Comparison of ENCODE assay signal across 8 mouse cellular contexts in the genomic region with DNA sequence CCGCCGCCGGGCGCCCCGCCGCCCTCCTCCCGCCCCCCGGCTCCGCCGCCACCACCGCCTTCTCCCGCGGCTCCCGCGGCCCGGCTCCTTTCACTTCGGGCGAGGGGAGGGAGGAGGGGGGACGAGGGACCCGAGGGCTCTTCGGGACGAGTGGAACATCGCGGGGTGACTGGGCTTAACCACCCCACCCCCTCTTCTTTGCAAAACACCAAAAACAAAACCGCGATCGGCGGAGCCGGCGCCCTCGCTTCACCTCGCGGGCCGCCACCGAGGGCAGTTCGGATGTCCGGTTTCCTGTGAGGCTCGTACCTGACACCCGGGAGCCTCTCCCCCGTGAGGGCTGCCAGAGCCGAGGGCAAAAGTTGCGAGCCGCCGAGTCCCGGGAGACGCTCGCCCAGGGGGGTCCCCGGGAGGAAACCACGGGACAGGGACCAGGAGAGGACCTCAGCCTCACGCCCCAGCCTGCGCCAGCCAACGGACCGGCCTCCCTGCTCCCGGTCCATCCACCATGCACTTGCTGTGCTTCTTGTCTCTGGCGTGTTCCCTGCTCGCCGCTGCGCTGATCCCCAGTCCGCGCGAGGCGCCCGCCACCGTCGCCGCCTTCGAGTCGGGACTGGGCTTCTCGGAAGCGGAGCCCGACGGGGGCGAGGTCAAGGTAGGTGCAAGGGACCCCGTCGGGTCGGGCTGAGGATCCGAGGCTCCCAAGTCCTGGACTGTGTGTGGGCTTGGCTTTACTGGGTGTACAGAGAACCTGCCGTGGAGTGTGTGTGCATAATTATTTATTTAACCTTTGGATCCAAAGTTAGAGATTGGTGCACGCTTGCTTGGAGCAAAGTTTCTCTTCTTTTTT. TPM values are rescaled to one million over a fixed set of nuclear protein-coding genes. Genes with fewer than 3 reads are reported as not detected.
A peak's percentile ranks its signal among the peaks of the same experiment; 100 is the strongest.
DNase-seq lines count a peak whose midpoint lies in the region; ATAC-seq and TF ChIP-seq lines count a peak whose summit lies in the region.

Gene Vegfc (plus strand): TSS at position 336 of the 850 bp plus-strand sequence.

- peak; percentile 14 to 49 for DNase-seq in left cerebral cortex, adult 18-20 months (ENCODE audit: low spot score in 2 of 2)
- DNase-seq in left cerebral cortex, adult 11 months (ENCODE audit: low spot score): no peak
- DNase-seq in embryonic facial prominence, embryonic 11.5 days (ENCODE audit: low spot score): peak; percentile 65
- peak; percentile 41 for DNase-seq in heart, adult 8-10 months (ENCODE audit: low spot score)

- WGBS in embryonic facial prominence, embryonic 11.5 days: 0% methylated on average over 59 of the region's 79 CpGs
- under 1% methylated on average over 55 of the region's 79 CpGs for WGBS in kidney, embryonic 15.5 days
- under 1% methylated on average over 78 of the region's 79 CpGs for WGBS in liver, embryonic 16.5 days (ENCODE audit: insufficient replicate concordance)
- WGBS in neural tube, embryonic 12.5 days: under 1% methylated on average over 69 of the region's 79 CpGs

- peak within 1 kb of the TSS; percentile 73 for H3K4me3 ChIP-seq in embryonic facial prominence, embryonic 11.5 days (ENCODE audit: low read depth, low read length)
- H3K4me3 ChIP-seq in kidney, embryonic 15.5 days (replicated peaks): peak within 1 kb of the TSS; percentile 67
- H3K4me3 ChIP-seq in liver, embryonic 16.5 days (ENCODE audit: low read depth, low read length): peak within 1 kb of the TSS; percentile 65
- H3K4me3 ChIP-seq in neural tube, embryonic 12.5 days: peak within 1 kb of the TSS; percentile 73
- H3K4me3 ChIP-seq in testis, adult 2 months (ENCODE audit: control insufficient read depth, low read depth, low read length): peak within 1 kb of the TSS; percentile 64

- TF ChIP-seq POLR2A in testis, adult 2 months (IDR thresholded peaks at IDR 0.05; ENCODE audit: control insufficient read depth, low read depth, low read length): no peak

- no peak for TF ChIP-seq CTCF in testis, adult 2 months (IDR thresholded peaks at IDR 0.05; ENCODE audit: control insufficient read depth, insufficient read depth, insufficient replicate concordance, low read depth, low read length)

- H3K9me3 ChIP-seq in embryonic facial prominence, embryonic 11.5 days (replicated peaks; ENCODE audit: control insufficient read depth, low read length): no peaks in the 10 kb centered on the region
- no peaks in the 10 kb centered on the region for H3K9me3 ChIP-seq in kidney, embryonic 15.5 days (replicated peaks)
- H3K9me3 ChIP-seq in liver, embryonic 16.5 days (replicated peaks; ENCODE audit: control insufficient read depth, low read length): no peaks in the 10 kb centered on the region
- no peaks in the 10 kb centered on the region for H3K9me3 ChIP-seq in neural tube, embryonic 12.5 days

- H3K9ac ChIP-seq in embryonic facial prominence, embryonic 11.5 days (replicated peaks; ENCODE audit: low read length): peak within 1 kb of the TSS; percentile 70
- H3K9ac ChIP-seq in kidney, embryonic 15.5 days: peak within 1 kb of the TSS; percentile 72
- peak within 1 kb of the TSS; percentile 59 for H3K9ac ChIP-seq in liver, embryonic 16.5 days (ENCODE audit: low read depth, low read length)
- peak within 1 kb of the TSS; percentile 75 for H3K9ac ChIP-seq in neural tube, embryonic 12.5 days

- H3K4me1 ChIP-seq in embryonic facial prominence, embryonic 11.5 days (ENCODE audit: control insufficient read depth, insufficient read depth, low read length): no peaks in the 10 kb centered on the region; the same call in 1 of the 2 replicates
- peaks cover 19% of the 10 kb centered on the region for H3K4me1 ChIP-seq in kidney, embryonic 15.5 days
- H3K4me1 ChIP-seq in liver, embryonic 16.5 days (ENCODE audit: control insufficient read depth, low read depth, low read length): no peaks in the 10 kb centered on the region
- peaks cover 4% of the 10 kb centered on the region; the same call in 1 of the 2 replicates for H3K4me1 ChIP-seq in neural tube, embryonic 12.5 days
- H3K4me1 ChIP-seq in testis, adult 2 months (ENCODE audit: control insufficient read depth, insufficient read depth, low read length): peaks cover 6% of the 10 kb centered on the region

- H3K27ac ChIP-seq in embryonic facial prominence, embryonic 11.5 days (replicated peaks; ENCODE audit: low read depth, low read length): peak within 1 kb of the TSS; percentile 60
- H3K27ac ChIP-seq in kidney, embryonic 15.5 days: peak within 1 kb of the TSS; percentile 62
- H3K27ac ChIP-seq in liver, embryonic 16.5 days (ENCODE audit: low read length): peak within 1 kb of the TSS; percentile 86
- peak within 1 kb of the TSS; percentile 57; the same call in 1 of the 2 replicates for H3K27ac ChIP-seq in neural tube, embryonic 12.5 days
- no peak within 1 kb of the TSS for H3K27ac ChIP-seq in testis, adult 2 months (ENCODE audit: control insufficient read depth, insufficient read depth, low read depth, low read length)

- H3K36me3 ChIP-seq in embryonic facial prominence, embryonic 11.5 days (replicated peaks; ENCODE audit: control insufficient read depth, insufficient read depth, low read depth, low read length): no peaks in the 10 kb centered on the region
- no peaks in the 10 kb centered on the region for H3K36me3 ChIP-seq in kidney, embryonic 15.5 days
- no peaks in the 10 kb centered on the region for H3K36me3 ChIP-seq in liver, embryonic 16.5 days (ENCODE audit: control insufficient read depth, insufficient read depth)
- H3K36me3 ChIP-seq in neural tube, embryonic 12.5 days: no peaks in the 10 kb centered on the region
- H3K36me3 ChIP-seq in testis, adult 2 months (ENCODE audit: control insufficient read depth, insufficient read depth, low read length): no peaks in the 10 kb centered on the region

- ATAC-seq in embryonic facial prominence, embryonic 11.5 days (replicated peaks; ENCODE audit: insufficient number of reproducible peaks, low FRiP score, low TSS enrichment, low read depth): peak; percentile 82
- ATAC-seq in kidney, embryonic 15.5 days (replicated peaks; ENCODE audit: low FRiP score): peak; percentile 79
- peak; percentile 74 for ATAC-seq in liver, embryonic 16.5 days (ENCODE audit: low read depth)
- peak; percentile 86 for ATAC-seq in neural tube, embryonic 12.5 days (ENCODE audit: low FRiP score, low read depth)

- H3K4me2 ChIP-seq in embryonic facial prominence, embryonic 11.5 days (ENCODE audit: low read depth, low read length): peak within 1 kb of the TSS; percentile 81
- peak within 1 kb of the TSS; percentile 85 for H3K4me2 ChIP-seq in kidney, embryonic 15.5 days
- H3K4me2 ChIP-seq in liver, embryonic 16.5 days (ENCODE audit: low read depth, low read length): peak within 1 kb of the TSS; percentile 57
- H3K4me2 ChIP-seq in neural tube, embryonic 12.5 days (replicated peaks): peak within 1 kb of the TSS; percentile 79

- H3K27me3 ChIP-seq in embryonic facial prominence, embryonic 11.5 days (ENCODE audit: control insufficient read depth, insufficient read depth, low read length): no peaks in the 10 kb centered on the region
- H3K27me3 ChIP-seq in kidney, embryonic 15.5 days: no peaks in the 10 kb centered on the region
- peaks cover 16% of the 10 kb centered on the region for H3K27me3 ChIP-seq in liver, embryonic 16.5 days (ENCODE audit: control insufficient read depth, insufficient read depth, low read depth, low read length)
- no peaks in the 10 kb centered on the region for H3K27me3 ChIP-seq in neural tube, embryonic 12.5 days (replicated peaks)
- no peaks in the 10 kb centered on the region for H3K27me3 ChIP-seq in testis, adult 2 months (ENCODE audit: control insufficient read depth, insufficient read depth, low read length)

RNA-seq across cellular contexts. Expression of gene Vegfc, which starts in this region (rescaled TPM):
- total RNA-seq in left cerebral cortex, adult 18-20 months (2021): 1 to 10 TPM; 2.1 to 4.8 TPM
- polyA plus RNA-seq in embryonic facial prominence, embryonic 11.5 days (2014; fragmentation: Nextera tagmentation; extraction: Ambion mirVana): 9.4 and 11.0 TPM in 2 replicates
- 1 to 10 TPM; 4.8 to 7.5 (median 5.2) TPM for total RNA-seq in heart, adult 8-10 months (2022)
- polyA plus RNA-seq in kidney, embryonic 15.5 days (2015; fragmentation: Nextera tagmentation; extraction: Ambion mirVana): 6.3 and 8.7 TPM in 2 replicates
- polyA plus RNA-seq in liver, embryonic 16.5 days (2015; fragmentation: Nextera tagmentation; extraction: Ambion mirVana): 0.90 and 0.99 TPM in 2 replicates
- 6.1 and 7.9 TPM in 2 replicates for polyA plus RNA-seq in neural tube, embryonic 12.5 days (2016; fragmentation: Nextera tagmentation; extraction: Ambion mirVana)
- polyA plus RNA-seq in testis, adult 2 months (2012; rRNA removed): 0.31 and 0.48 TPM in 2 replicates

Comparison
In these comparisons a context has a peak if more than half of its experiments do, and no peak if none do; other contexts are left out.
1. Peak in ATAC-seq, H3K4me3 ChIP-seq, H3K27ac ChIP-seq, H3K9ac ChIP-seq and H3K4me2 ChIP-seq in liver, embryonic 16.5 days; RNA of the gene not detected or under 1 TPM.